Mouse (Mus musculus): ENCODE measurements around the gene Mobp.

Gene Mobp

DNA sequence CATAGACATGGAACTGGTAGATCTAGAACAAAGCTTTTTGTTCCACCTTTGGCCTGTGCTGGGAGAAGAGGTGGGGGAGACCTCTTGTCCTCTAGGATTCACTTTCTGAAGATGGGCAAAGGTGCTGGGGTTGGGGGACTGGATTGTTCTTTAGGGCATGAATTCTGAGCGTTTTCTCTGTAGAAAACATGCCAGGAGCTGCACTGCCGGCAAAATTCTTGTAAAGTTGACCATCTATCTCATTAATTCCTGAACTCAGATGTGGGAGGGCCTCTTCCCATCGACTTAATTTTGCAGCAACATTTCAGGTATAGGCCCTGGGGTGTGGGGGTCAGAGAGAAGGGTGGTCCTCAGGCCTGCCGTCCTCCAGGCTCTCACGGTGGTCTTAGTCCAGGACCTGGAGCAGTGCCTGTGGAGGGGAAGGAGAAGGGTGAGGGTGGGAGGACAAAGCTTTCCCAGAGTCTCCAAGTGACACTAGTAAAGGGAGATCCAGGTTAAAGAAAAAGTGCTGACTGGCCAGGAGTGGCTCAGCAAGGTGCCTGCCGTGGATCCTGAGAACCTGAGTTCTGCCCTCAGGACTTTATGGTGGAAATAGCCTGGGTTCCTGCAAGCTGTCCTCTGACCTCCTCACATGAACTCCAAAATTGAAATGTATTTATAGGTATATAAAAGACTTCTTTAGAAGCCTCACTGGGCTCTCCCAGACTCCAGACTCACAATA, 15.6 kb upstream of the Mobp start:
- in situ Hi-C loops (cut with MboI; ENCODE audit: unreplicated experiment in 2 of 2), result loop anchor here (10.0 to 25.0 kb wide), 2 partner anchors 361 to 803 kb away; partner anchors contain the start of genes Ctnnb1 (in 1 of the 2) and Eif1b (in 1 of the 2)

DNA sequence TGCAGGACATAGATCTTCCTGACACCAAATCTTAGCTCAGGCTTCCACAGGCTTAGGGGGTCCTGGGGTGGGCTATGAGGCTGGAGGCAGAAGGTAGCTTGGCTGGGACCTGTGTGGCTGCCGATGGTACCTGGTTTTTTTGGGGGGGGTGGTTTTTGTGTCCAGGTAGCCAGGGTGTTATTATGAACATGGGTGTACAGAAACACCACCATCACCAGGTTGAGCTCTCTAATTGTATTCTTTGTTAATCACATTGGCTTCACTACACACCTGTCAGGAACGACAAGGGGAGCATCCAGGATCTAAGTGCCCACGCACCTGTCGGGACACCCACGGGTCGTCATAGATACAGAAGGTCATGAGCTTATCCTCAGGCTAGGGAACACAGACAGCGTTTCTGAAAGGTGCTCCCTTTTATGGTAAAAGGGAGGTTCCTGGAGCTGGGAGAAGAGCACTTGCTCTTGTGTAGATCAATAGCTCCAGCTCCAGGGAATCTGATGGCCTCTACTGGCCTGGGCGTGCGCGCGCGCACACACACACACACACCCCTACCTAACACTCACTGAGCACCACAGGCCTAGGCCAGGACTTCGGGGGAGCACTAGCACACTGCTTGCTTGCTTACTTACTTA, 14.9 kb upstream of the Mobp start:
- in situ Hi-C loops (cut with MboI; ENCODE audit: unreplicated experiment in 2 of 2), result loop anchor here (10.0 to 25.0 kb wide), 2 partner anchors 360 to 803 kb away; partner anchors contain the start of genes Ctnnb1 (in 1 of the 2) and Eif1b (in 1 of the 2)

DNA sequence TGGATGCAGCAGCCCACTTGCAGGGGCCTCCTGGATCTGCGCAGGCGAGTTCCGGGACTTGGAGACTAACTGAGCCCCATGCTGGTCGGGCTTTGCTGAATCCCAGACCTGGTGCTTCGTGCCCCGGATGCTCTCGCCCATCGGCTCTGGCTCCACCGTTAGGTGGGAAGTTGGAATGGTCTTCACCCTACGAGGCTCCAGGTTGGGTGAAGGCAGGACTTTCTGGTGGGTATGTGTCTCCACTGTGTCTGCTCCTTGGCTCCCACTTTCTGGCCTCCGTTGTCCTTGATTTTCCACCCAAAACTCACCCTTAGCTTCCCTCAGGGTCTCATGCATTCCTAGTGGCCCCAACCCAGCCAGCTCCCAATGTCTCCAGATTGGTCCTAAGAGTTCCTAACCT, 14.1 kb upstream of the Mobp start:
- in situ Hi-C loops (cut with MboI; ENCODE audit: unreplicated experiment in 2 of 2), result loop anchor here (10.0 to 25.0 kb wide), 2 partner anchors 359 to 802 kb away; partner anchors contain the start of genes Ctnnb1 (in 1 of the 2) and Eif1b (in 1 of the 2)

DNA sequence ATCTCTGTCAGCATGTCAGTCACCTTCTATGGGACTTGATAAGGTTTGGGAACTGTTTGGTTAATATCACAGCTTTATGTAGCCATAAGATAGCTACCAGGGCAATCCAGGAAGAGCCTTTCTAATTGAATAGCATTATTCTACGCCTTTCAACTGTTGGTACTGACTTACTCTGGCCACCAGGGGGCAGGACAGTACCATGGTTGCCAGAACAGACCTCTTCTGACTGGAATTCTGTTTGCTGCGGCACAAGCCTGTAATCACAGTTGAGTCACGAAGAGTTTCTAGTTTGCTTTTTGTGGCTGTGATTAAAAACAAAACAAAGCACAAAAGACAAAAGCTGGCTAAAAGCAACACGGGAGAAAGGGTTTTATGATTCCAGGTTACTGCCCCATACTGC, 8.9 kb upstream of the Mobp start:
- in situ Hi-C loops (cut with MboI; ENCODE audit: unreplicated experiment in 2 of 2), result loop anchor here in 1 of 2 experiments (10.0 to 25.0 kb wide), 2 partner anchors 284 to 797 kb away; partner anchors contain the start of gene Ctnnb1

DNA sequence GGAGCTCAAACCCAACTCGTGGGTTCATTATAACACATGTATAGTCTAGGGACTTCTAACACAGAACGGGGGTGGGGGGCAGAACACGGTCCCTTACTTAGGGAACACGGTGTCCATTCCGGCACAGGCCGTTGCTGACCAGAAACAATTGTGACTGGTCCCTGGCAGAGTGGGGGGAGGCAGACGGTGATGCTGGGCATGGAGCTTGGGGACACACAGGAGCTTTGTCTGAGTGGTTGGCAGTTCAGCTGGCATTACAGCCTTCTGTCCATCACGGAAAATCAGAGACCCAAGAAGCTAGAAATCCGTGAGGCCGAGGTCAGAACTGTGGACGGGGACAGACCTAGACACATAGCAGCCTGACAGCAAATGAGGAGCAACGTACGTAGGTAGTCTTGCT, 5.0 kb upstream of the Mobp start:
- in situ Hi-C loops (cut with MboI; ENCODE audit: unreplicated experiment in 2 of 2), result loop anchor here in 1 of 2 experiments (10.0 to 25.0 kb wide), 2 partner anchors 280 to 793 kb away; partner anchors contain the start of gene Ctnnb1

DNA sequence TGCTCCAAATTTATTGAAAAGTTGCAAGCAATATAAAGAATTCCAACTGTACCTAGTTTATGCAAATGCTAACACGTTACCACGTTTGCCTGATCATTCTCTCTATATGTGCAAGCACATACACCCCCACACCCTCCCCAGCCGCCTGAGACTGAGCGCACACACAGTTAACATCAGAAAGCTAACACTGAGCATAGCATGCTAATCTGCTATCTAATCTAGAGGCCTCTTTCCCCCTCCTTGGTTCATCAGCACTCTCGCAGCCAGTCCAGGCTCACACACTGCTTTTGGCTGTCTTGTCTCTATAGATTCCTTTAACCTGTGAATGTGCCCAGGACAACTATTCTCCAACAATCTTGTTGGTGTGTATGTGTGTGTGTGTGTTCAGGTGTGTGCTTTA, 1.6 kb downstream of the Mobp start:
- in situ Hi-C loops (cut with MboI; ENCODE audit: unreplicated experiment in 2 of 2), result loop anchor here in 1 of 2 experiments (25.0 kb wide), 1 partner anchor 261 kb away; no protein-coding TSS in a partner anchor

DNA sequence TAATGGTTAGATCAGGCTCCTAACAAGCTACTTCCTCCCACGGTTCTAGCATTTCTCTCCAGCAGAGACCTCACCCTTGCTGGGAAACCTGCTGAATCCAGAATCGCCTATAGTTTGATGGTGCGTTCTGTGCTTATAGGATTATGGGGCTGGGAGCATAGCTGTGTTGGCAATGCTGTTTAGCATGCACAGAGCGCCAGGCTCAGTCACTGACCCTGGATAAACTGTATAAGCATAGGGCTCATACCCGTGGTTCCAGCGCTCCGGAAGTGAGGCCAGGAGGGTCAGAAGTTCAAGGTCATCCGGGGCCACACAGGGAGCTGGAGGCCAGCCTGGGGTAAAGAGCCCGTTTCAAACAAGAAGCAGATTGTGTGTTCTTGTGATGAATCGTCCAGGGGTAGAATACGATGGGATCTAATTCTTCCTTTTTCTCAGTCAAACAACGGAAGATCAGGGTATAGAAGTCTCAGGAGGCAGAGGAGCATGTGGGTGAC, 2.4 kb downstream of the Mobp start:
- in situ Hi-C loops (cut with MboI; ENCODE audit: unreplicated experiment in 2 of 2), result loop anchor here in 1 of 2 experiments (25.0 kb wide), 1 partner anchor 260 kb away; no protein-coding TSS in a partner anchor

DNA sequence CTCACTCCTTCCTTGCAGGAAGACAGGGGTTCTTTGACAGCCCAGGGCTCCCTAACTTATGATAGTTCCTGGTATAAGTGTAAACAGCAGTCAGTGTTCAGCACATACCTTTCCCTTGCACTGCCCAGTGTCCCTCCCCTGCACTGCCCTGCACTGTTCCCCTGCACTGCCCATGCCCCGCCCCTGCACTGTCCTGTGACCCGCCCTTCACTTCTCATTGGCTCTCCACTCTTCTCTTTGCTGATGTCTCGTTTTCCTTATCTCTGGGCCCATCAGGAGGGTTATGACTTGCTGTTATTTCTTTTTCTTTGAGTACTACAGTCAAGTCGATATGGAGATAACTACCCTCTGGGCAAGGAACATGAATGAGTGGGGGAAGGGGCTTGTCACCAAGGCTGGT, 8.5 kb downstream of the Mobp start:
- in situ Hi-C loops (cut with MboI; ENCODE audit: unreplicated experiment in 2 of 2), result loop anchor here in 1 of 2 experiments (25.0 kb wide), 1 partner anchor 254 kb away; no protein-coding TSS in a partner anchor

DNA sequence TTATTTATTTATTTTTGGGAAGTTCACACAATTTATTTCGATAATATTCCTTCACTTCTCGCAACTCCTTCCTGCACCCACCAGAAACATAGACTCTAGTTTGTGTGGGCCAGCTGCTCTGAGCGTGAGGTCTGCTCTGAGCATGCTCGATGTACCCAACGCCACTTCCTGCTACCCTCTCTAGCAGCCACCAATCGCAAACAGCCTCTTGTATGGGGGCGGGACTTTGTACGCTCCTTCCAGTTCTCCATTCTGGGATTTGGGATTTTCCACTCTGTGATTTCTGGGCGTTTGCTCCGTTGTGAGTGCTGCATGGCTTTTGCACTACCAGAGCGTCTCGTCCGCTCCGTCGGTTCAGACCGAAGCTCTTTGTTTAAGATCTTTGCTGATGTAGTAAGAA, 14.4 kb downstream of the Mobp start:
- in situ Hi-C loops (cut with MboI; ENCODE audit: unreplicated experiment in 2 of 2), result loop anchor here in 1 of 2 experiments (25.0 kb wide), 1 partner anchor 248 kb away; no protein-coding TSS in a partner anchor

DNA sequence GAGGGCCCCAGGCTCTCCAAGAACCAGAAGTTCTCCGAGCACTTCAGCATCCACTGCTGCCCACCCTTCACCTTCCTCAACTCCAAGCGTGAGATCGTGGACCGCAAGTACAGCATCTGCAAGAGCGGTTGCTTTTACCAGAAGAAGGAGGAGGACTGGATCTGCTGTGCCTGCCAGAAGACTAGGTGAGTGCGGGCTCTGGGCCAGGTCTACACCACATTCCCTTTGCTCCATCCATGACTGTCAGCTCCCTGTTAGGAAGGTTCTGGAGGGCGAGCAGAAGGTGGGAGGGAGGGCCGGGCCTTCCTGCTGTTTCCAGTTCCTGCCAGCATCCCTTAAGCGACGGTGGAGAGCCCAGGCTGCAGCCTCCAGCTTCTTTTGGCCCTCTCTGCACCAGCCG, 18.3 kb downstream of the Mobp start:
- in situ Hi-C loops (cut with MboI; ENCODE audit: unreplicated experiment in 2 of 2), result loop anchor here in 1 of 2 experiments (25.0 kb wide), 1 partner anchor 244 kb away; no protein-coding TSS in a partner anchor

DNA sequence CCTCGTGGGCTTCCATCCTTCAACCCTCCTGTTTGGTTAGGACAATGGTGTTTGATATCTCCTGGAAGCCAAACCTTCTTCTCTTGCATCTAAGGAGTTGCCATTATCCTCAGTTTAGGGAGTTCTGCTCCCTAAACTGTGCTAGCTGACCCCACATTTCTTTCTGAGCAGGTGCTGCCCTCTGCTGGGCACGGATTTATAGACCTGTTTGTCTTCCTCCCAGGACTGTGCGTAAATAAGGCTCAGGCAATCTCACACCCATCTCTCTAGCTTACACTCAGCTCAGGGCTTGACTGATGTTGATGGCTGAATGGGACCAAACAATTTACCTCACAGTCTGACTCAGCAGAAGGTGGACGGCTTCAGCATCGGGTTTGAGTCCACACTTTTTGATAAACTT, 21.8 kb downstream of the Mobp start:
- in situ Hi-C loops (cut with MboI; ENCODE audit: unreplicated experiment in 2 of 2), result loop anchor here (5.0 to 25.0 kb wide), 3 partner anchors 64 to 241 kb away; partner anchors contain the start of gene Xirp1 (in 2 of the 2)

DNA sequence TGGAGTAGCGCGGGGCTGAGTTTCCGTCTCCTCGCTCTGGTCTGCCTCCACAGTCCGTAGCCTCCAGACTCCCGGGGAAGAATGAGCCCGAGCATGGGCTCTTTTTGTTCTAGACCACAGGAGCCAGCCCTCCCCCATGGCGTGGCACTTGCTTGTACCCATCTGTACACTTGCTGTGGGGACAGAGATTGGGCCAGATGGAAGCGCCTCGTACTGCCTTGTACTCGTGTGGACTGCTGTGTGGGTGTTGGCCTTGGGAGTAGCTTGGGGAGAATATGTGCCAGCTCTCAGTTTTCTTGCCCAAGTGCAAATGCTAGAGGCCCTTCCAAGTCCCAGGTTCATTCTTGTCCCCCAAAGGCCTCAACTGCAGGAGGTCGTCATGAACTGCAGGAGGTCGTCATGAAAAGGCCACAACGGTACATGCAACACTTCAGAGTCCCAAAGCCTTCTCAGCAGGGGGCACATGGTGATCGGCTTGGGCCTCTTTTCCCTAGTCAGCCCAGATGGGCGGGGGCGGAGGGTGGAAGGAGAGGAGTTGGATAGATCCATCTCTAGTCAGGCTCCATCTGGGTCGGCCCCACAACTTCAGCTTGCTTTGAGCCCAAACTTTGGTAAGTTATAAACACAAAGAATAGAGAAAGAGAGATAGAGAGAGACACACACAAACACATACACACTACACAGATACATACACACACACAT, 25.1 kb downstream of the Mobp start:
- in situ Hi-C loops (cut with MboI; ENCODE audit: unreplicated experiment in 2 of 2), result loop anchor here (5.0 to 25.0 kb wide), 3 partner anchors 67 to 238 kb away; partner anchors contain the start of gene Xirp1 (in 2 of the 2)

DNA sequence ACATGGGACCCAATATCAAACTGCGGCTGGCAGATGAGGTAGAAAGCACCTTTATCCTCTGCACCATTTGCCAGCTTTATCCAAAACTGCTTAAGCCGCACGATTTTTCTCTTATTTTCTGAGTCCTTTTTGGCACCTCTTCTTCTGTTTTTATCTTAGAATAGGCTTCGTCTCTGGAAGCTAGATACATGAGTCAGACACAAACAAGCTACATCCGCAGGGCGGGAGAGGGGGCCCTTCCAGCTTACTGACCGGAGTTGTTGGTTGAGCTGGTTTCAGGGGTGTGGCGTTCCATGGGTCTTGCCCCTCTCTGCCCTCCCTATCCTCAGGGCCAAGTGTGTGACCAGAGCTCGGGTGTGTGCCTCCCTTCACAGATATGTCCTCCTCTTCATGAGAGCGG, 29.3 kb downstream of the Mobp start:
- in situ Hi-C loops (cut with MboI; ENCODE audit: unreplicated experiment in 2 of 2), result loop anchor here (10.0 kb wide), 1 partner anchor 154 kb away; the partner anchor contains the start of gene Xirp1 (in 2 of the 2)

DNA sequence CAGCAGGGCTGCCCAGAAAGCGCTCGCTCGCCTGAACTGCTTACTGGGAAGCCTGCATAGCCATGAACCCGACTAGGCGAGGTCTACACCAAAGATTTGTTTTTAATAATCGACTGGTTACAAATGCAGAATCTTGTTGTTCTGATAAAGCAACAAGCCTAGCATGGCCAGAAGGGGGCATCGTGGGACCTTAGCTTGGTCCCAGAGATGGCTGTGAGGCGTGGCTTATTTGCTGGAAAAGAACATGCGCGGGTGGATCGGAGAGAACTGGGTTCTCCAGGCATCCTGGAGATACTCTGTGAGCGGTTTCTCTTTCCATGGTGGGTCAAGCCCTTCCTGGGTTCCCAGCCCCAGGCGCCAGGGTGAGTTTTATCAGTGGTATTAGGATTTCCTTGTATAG, 35.0 kb downstream of the Mobp start:
- in situ Hi-C loops (cut with MboI; ENCODE audit: unreplicated experiment in 2 of 2), result no loop called here

DNA sequence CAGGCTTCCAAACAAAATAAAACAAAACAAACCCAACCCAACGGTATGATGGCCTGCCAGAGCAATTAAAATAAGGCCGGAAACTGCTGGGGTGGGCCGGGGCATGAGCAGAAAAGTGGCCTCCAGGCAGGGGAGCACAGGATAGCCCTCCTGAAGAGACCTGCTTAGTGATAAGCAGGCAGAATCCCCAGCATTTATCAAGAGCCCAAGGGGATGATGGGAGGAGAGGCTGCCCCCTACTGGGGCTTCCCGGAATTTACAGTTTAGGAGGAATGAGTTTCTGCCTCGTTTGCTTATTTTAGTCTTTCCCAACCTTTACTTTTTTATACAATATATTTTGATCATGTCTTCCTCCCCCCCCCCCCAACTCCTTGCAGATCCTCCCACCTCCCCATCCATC, 37.3 kb downstream of the Mobp start:
- in situ Hi-C loops (cut with MboI; ENCODE audit: unreplicated experiment in 2 of 2), result no loop called here

DNA sequence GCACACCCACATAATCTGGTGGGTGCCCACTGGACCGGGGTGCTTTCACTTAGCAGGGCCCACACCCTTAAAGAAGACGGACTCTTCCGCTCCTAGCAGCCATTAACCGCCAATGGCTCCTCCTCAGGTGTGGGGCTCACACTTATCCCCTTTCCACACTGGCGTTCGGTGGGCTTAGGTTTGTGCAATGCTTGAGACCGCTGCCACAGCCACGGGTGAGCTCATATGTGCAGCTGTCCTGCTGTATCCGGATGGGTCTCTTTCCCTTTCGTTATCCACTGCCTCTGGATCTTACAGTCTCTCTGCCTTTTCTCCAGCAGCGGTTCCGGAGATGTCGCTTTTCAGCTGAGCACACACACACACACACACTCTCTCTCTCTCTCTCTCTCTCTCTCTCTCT, 41.4 kb downstream of the Mobp start:
- in situ Hi-C loops (cut with MboI; ENCODE audit: unreplicated experiment in 2 of 2), result loop anchor here in 1 of 2 experiments (5.0 kb wide), 1 partner anchor 186 kb away; no protein-coding TSS in a partner anchor

DNA sequence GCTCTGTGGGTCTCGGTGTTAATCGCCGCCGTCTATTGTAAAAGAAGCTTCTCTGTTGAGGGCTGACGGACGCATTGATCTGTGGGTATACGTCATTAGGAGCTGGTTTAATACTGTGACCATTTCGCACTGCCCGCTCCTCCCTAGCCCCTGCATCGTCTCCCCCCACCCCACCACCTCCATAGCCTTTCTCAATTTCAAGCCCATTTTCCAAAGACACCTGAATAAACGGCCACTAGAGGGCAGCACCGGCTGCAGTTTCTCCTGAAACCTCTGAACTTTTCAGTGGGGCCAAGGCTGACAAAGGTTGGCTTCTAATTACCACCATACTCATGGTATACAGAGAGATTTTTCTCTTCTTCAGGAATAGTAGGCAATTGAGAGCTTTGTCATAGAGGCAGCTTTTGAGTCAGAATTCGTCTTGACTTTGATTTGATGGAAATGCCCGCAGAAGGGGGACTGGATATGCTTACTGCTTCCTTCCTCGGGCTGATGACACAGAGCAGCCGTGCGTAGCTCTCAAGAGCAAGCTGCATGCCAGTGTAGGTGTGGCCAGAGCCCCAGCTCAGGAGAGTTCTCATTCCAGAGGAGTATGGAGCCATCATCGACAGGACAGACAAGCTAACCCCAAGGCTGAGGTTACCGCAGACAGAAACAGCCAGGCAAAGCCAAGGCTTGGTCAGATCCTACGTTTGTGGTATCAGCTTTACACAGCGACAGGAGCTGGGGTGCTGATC, 42.0 kb downstream of the Mobp start:
- in situ Hi-C loops (cut with MboI; ENCODE audit: unreplicated experiment in 2 of 2), result loop anchor here in 1 of 2 experiments (5.0 kb wide), 1 partner anchor 186 kb away; no protein-coding TSS in a partner anchor

DNA sequence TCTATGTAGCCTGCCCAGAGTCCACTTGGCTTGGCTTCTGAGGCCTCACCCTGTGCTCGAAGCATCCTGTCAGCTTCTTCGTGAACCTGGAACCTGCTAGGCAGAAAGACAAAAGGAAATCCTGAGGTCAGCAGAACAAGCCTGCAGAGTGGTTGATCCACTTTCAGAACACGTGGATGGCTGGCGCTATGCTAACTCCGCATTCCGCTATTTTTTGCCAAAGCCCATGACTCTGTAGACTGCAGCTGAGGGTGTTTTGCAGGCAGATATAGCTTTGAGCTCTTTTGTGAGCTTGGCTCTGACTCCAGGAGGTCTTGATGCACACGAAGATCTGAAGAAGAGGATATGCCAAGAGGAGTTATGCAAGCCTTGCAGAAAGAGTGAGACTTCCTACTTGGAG, 43.2 kb downstream of the Mobp start:
- in situ Hi-C loops (cut with MboI; ENCODE audit: unreplicated experiment in 2 of 2), result loop anchor here in 1 of 2 experiments (5.0 kb wide), 1 partner anchor 185 kb away; no protein-coding TSS in a partner anchor

DNA sequence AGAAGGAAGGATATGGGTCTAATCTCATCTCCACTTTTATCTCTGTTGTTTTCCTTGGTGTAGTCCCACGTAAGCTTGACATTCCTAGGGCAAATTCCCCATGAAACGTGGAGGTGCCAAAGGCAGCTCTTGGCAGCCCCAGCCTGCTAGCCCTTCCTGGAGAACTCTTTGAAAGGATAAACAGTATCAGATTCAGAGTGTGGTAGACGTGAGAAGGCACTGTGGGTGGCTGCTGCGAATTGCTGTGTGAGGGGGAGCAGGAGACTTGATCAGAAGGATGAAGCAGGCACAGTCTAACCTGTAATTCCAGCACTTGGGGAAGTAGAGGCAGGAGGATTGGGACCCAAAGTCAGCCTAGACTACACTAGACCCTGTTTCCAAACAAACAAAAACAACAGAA, 51.4 kb downstream of the Mobp start:
- in situ Hi-C loops (cut with MboI; ENCODE audit: unreplicated experiment in 2 of 2), result no loop called here
